8 mouse cellular contexts compared by ENCODE assay signal in the genomic region with DNA sequence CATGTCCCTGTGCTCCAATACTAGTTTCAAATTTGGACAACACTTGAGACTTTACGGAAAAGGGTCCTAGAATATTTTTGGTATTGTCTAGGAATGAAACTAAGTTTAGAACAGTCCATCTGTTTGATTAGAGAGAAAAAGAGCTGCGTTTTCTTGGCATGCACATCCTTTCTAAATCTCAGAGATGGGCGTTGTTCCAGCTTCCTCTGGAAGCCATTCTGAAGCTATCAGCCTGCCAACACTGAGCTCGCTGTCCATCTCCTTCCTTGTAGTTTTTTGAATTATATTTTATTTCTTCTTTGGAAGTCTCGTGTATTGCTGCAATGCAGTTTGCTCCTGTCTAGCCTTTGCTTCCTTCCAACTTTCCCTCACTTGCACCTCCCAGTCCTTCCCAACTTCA. TPM values are rescaled to one million over a fixed set of nuclear protein-coding genes. Genes with fewer than 3 reads are reported as not detected.
DNase-seq lines count a peak whose midpoint lies in the region; ATAC-seq lines count a peak whose summit lies in the region.
"Had no signal": no experiment of that assay in that cellular context is flagged by ENCODE, and none has a peak within 500 bp of the region (broad histone marks: within the 10 kb centered on the region; RNA-seq: fewer than 3 reads in every experiment).

No protein-coding gene starts in this region.

- no peak overlapping the region for H3K4me3 ChIP-seq in heart, embryonic 16.5 days (ENCODE audit: low read length)

- WGBS in heart, embryonic 16.5 days = 17% methylated on average over 5 of the region's 5 CpGs

- DNase-seq in layer of hippocampus, adult 11-12 months (ENCODE audit: low spot score) = peak; percentile 61
- no peak for DNase-seq in layer of hippocampus, postnatal 25 days (ENCODE audit: extremely low spot score in 1 of 2, low spot score in 1 of 2)
- DNase-seq in cerebellum, adult 9-11 months = peak; percentile 77
- DNase-seq in lung, postnatal 14 days = peak; percentile 58
- no peak for DNase-seq in thymus, postnatal 36 days
- DNase-seq in retina, embryonic 14.5 days (ENCODE audit: low spot score) = no peak

- H3K36me3 ChIP-seq in heart, embryonic 16.5 days (ENCODE audit: control insufficient read depth, insufficient read depth) = no peaks in the 10 kb centered on the region

- peaks cover 28% of the 10 kb centered on the region for H3K4me1 ChIP-seq in heart, embryonic 16.5 days (ENCODE audit: control insufficient read depth, insufficient read depth, low read length)

- no peaks in the 10 kb centered on the region for H3K9me3 ChIP-seq in heart, embryonic 16.5 days (replicated peaks; ENCODE audit: control insufficient read depth, low read length)

- H3K27ac ChIP-seq in heart, embryonic 16.5 days (ENCODE audit: low read length) = peak overlapping the region; percentile 78
- H3K27ac ChIP-seq: macrophage had no signal

- no peak overlapping the region for H3K9ac ChIP-seq in heart, embryonic 16.5 days (ENCODE audit: low read length)

- no peak for ATAC-seq in heart, embryonic 16.5 days (replicated peaks; ENCODE audit: extremely low read depth, insufficient read depth, low FRiP score)

- H3K4me2 ChIP-seq in heart, embryonic 16.5 days (ENCODE audit: low read depth, low read length) = peak overlapping the region; percentile 40

- H3K27me3 ChIP-seq in heart, embryonic 16.5 days (ENCODE audit: control insufficient read depth, insufficient read depth, low read length) = no peaks in the 10 kb centered on the region

RNA-seq across cellular contexts. Expression of a gene that starts 53.9 kb away (rescaled TPM):
- 10 to 100 TPM; 54.8 to 62.2 TPM for total RNA-seq in layer of hippocampus, postnatal 25 days (2021)
- 45.5 and 46.0 TPM in 2 replicates for polyA plus RNA-seq in heart, embryonic 16.5 days (2015; fragmentation: Nextera tagmentation; extraction: Ambion mirVana)

Comparison
In these comparisons a context has a peak if more than half of its experiments do, and no peak if none do; other contexts are left out.
1. DNase-seq: peak in layer of hippocampus, adult 11-12 months (single experiment), cerebellum, adult 9-11 months (single experiment) and lung, postnatal 14 days (single experiment); none in layer of hippocampus, postnatal 25 days (0 of 2), thymus, postnatal 36 days (0 of 2) and retina, embryonic 14.5 days (single experiment).